Mouse (Mus musculus): ENCODE data around the gene Abcc10. TPM values are rescaled to one million over a fixed set of nuclear protein-coding genes. Genes with fewer than 3 reads are reported as not detected.

Abcc10 gene
- total RNA-seq, 2 experiments from 2014 or later: 8.2 to 14.2 TPM

DNA sequence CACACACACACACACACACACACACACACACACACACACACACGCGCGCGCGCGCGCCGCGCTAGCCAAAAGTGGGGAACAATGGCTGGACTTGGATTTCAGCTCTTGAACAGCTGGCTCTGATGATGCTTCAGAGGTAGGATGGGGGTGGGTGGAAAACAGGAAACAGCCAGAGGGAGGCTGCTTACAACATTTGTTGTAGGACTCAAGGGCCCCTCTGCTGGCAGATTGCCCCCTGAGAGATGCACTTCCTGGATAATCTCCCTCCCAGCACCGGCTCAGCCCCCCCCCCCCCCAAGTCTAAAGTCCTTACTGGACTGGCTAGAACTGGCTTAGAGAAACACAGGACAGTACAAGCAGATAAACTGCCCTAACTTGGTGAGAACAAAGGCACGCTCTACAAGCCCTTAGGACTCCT lies 40.5 kb downstream of the Abcc10 start:
- peak; percentile 57 for DNase-seq

- DNase-seq: no peak
These were observed 42.7 kb downstream of the Abcc10 start for GRCm38 (mm10) chr17:46285407-46285806.

- no peak for DNase-seq
These were observed 43.5 kb downstream of the Abcc10 start for GRCm38 (mm10) chr17:46284653-46285052.

GRCm38 (mm10) chr17:46283911-46284310 lies 44.2 kb downstream of the Abcc10 start:
- no peak for DNase-seq

- no peak for DNase-seq
These were observed 45.0 kb downstream of the Abcc10 start for GRCm38 (mm10) chr17:46283140-46283539.

DNA sequence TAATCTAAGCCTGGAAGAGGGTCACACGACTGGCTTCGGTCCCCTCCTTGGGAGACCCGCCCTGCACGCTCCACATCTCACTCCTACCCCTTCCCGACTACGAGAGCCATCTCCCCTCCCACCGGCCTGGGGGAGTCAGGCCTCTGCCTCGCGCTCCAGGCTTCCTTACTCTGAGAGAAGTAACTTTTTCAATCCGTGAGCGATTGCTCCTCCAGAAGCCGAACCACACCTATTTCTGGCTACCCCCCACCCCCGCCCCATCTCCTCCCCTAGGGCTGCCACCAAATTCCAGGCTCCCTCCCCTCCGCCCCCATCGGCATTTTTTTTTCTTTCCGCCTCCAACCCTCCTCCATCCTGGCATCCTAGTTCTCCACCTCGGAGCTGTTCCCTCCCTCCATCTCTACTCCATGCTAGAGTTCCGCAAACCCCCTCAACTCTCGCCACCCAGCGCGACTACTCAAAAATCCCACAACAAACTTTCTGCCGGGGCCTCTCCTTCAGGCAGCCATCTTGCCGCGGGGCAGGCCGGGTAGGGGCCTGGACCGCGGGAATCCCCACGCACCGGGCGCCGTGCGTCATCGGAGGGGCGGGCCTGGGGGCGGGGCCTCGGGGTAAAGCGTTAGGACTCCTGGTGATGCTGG lies 45.5 kb downstream of the Abcc10 start, which contains the start of gene Tjap1:
Gene Tjap1, minus strand, starts transcription at position 544 of the 641 bp plus-strand sequence.
- DNase-seq: peak; percentile 97

DNA sequence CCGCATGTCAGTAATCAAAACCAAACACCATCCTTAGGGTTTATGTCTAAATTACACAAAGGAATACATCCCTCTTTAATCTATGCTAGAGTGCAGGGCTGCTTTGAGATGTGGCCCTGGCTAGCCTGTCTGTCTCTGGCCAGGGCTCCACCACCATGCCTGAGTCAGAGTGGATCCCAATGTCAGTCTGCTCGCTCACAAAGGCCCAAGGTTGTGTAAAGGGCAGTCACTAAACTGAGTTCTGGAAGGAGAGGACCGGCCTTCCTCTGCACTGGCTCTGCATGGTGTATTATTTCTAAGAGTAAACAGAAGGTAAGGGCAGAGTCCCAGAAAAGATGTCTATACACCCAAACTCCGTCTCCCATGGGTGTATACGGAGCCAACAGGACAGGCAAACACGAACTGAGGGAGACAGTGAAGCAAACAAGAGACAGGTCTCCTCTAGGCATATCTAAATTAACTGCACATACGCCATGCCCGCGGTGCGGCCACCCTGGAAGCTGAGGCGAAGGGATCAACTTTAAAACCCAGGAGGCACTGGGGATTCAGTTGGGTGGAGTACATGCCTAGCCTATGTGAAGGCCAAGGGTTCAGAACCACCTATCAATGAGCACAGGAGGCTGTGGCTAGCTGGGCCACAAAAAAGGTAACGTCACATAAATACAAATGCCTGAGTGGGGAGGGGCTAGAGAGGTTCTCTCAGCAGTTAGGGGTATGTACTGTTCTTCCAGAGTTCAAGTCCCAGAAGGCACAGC lies 50.0 kb downstream of the Abcc10 start:
- DNase-seq: peak; percentile 65

DNA sequence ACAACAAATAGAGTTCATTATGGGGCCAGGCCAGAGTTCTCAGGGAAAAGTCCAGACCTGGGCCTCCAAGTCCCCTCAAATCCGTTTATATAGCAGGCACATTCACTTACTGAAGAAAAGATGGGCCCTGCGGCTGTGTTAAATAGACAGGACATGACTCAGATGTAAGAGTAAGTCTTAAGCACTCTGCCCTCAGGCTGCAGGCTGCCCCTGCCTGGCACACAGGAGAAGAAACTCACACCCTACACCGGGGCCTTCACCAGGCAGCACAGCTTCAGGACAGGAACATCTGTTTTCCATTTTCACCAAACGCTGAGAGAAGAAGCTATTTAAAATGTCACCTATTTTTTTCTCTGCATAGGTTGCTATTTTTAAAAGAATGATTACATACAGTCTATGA lies 50.6 kb downstream of the Abcc10 start:
- DNase-seq: no peak

GRCm38 (mm10) chr17:46275506-46275905 lies 52.6 kb downstream of the Abcc10 start:
- DNase-seq: no peak

- DNase-seq: no peak
These were observed 53.1 kb downstream of the Abcc10 start for GRCm38 (mm10) chr17:46275034-46275433.

GRCm38 (mm10) chr17:46274465-46274864 lies 53.7 kb downstream of the Abcc10 start:
- DNase-seq: no peak

GRCm38 (mm10) chr17:46273803-46274236 lies 54.3 kb downstream of the Abcc10 start:
- no peak for DNase-seq

DNA sequence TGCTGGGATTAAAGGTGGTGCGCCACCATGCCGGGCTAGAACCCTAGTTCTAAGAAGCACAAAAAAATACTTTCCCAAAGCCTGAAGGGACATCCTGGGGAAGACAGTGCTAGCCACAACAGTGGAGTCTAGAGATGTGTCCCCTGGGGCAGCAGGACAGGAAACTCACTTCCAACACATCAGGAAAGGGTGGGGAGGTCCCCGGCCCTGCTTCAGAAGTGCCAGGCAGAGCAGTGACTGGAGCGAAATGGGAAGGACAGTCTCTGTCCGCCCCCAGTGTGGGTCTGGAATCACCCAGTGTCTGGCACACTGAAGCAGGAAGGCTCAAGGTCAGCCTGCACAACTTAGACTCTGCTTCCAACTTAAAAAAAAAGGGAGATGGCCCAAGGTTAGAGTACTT lies 55.5 kb downstream of the Abcc10 start:
- DNase-seq: peak; percentile 59

DNA sequence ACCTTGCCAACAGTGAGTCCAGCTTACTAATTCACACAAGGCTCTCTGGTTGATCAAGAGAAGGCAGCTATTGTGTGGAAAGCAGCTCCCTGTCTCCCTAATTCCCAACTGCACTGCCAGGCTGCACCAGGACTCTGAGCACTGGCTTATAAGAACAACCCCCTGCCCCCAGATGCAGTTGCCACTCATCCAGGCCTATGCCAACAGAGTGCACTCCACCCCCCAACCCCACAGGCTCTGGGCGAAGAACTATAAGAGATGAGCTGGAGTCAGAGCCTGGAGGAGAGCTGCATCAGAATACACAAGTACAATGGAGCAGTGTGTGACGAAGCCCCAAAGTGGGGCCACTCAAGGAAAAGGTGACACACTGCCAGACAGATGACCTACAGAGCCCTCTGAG lies 56.1 kb downstream of the Abcc10 start:
- DNase-seq: no peak

GRCm38 (mm10) chr17:46269771-46270534 lies 58.2 kb downstream of the Abcc10 start:
- no peak for DNase-seq

GRCm38 (mm10) chr17:46268026-46268720 lies 60.0 kb downstream of the Abcc10 start:
- DNase-seq: no peak

- DNase-seq: no peak
These were observed 60.6 kb downstream of the Abcc10 start for GRCm38 (mm10) chr17:46267511-46267910.

GRCm38 (mm10) chr17:46266986-46267385 lies 61.2 kb downstream of the Abcc10 start:
- no peak for DNase-seq

DNA sequence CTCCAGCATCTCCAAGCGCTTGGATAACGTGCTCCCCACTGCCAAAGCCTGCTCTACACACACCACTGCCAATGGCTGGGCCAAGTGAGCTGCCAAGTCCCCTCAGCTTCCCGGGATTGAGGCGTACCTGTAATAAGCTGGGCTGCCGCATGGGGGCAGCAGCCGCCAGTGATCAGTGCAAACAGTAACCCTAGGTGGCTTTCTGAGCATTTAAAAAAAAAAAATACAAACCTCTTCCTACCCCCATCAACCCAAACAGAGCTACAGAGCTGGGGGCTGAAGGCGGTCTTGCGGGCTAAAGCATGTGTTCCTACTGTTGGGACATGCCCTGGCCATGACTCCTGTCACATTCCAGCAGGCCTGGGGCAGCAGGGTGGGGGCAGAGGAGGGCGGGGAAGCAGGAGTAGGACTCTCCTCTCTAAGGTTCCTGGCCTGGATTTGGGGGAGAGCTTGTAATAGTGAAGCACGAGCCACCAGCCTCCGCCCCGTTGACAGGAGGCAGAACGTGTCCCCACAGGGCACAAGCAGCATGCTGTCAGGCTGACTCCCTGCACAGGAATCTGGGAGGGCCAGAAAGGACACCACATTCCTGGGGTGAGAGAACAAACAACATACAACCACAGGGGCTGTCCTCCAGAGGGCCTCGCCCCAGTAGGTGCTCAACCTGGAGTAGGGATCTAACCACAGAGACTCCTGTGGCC lies 62.1 kb downstream of the Abcc10 start:
- peak; percentile 88 for DNase-seq

DNA sequence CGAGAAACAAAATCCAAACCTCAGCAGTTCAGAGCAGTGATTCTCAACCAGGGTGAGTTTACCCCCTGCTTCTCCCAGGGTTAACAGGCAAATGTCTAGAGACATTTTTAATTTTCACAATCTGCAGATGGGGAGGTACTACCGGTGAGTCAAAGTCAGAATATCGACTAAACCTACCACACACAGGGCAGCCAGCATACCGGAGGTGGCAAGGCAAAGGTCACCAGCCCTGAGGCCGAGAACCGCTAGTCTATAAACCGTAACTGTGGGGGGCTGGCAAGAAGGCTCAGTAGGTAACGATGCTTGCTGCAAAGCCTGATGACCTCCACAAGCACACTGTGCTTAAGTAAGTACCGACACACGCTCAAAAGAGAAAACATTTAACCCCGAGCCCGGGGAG lies 62.6 kb downstream of the Abcc10 start:
- no peak for DNase-seq

- peak; percentile 44 for DNase-seq
These were observed 65.9 kb downstream of the Abcc10 start for GRCm38 (mm10) chr17:46262201-46262694.

Measured in adrenal gland, postnatal 10 days (tissue).